Mouse (Mus musculus) C2C12 (cell line): ENCODE measurements around the gene Armt1.

ENCODE experiments used
- CEBPB ChIP-seq: IDR thresholded peaks from one replicate; pipeline ENCODE4 v1.6.1; 2011; ENCODE audit warnings: low read depth, mild to moderate bottlenecking, control low read depth, moderate library complexity
- CTCF ChIP-seq: IDR thresholded peaks from one replicate; pipeline ENCODE4 v1.5.1; 2011; ENCODE audit not compliant: control insufficient read depth, insufficient read depth, insufficient read length
- MYOD1 ChIP-seq: IDR thresholded peaks from one replicate; pipeline ENCODE4 v1.6.1; 2011; ENCODE audit warnings: low read depth; ENCODE audit not compliant: control insufficient read depth, insufficient read length

- TF ChIP-seq CTCF (no peak), MYOD1 (no peak), CEBPB (no peak)
These were observed 48.7 kb downstream of the Armt1 start for GRCm38 (mm10) chr10:4480929-4481328.
